Mouse (Mus musculus) limb, embryonic 12.5 days (tissue): Measurements from ENCODE around the gene Cab39l. TPM values are rescaled to one million over a fixed set of nuclear protein-coding genes. Genes with fewer than 3 reads are reported as not detected.
"Not testable (repeated sequence)": the region's sequence is repeated elsewhere in the genome, so short reads cannot be mapped to it uniquely, and the experiment has no call there.

Experiments
- ATAC-seq: fragments of 200-750 bp; cut with Nextera tagmentation; 2 replicates; pipeline ENCODE4 v1.8.0; 2017; ENCODE audit warnings: low read depth, moderate TSS enrichment; ENCODE audit not compliant: insufficient number of reproducible peaks, insufficient read depth, low FRiP score, low TSS enrichment
- H3K27ac ChIP-seq: fragments of 300-500 bp; sonication (generic); 2 replicates; pipeline ENCODE4 v1.5.1; 2016; ENCODE audit warnings: mild to moderate bottlenecking, moderate library complexity
- H3K27me3 ChIP-seq: fragments of 300-500 bp; sonication (generic); 2 replicates; pipeline ENCODE4 v1.6.1; 2016; ENCODE audit warnings: mild to moderate bottlenecking, moderate library complexity
- H3K36me3 ChIP-seq: fragments of 300-500 bp; sonication (generic); 2 replicates; pipeline ENCODE4 v1.6.1; 2016; ENCODE audit warnings: mild to moderate bottlenecking, moderate library complexity
- H3K4me1 ChIP-seq: fragments of 300-500 bp; sonication (generic); replicated peaks from 2 replicates; pipeline ENCODE4 v1.6.1; 2016
- H3K4me2 ChIP-seq: fragments of 300-500 bp; sonication (generic); 2 replicates; pipeline ENCODE4 v1.6.1; 2016; ENCODE audit warnings: mild to moderate bottlenecking, moderate library complexity
- H3K4me3 ChIP-seq: fragments of 300-500 bp; sonication (generic); replicated peaks from 2 replicates; pipeline ENCODE4 v1.5.1; 2016; ENCODE audit warnings: mild to moderate bottlenecking
- H3K9ac ChIP-seq: fragments of 300-500 bp; sonication (generic); replicated peaks from 2 replicates; pipeline ENCODE4 v1.6.1; 2016; ENCODE audit warnings: mild to moderate bottlenecking, moderate library complexity
- H3K9me3 ChIP-seq: fragments of 300-500 bp; sonication (generic); 2 replicates; pipeline ENCODE4 v1.6.1; 2016; ENCODE audit warnings: mild to moderate bottlenecking, moderate library complexity
- WGBS: fragments of 180-500 bp; shearing (Covaris S2); methylation state at CpG from one replicate; pipeline ENCODE4 v1.1.7; 2016; 5-methylcytosine and 5-hydroxymethylcytosine counted together
- polyA plus RNA-seq: library from polyadenylated mRNA; unstranded; fragments of >200 nt; fragmentation: Nextera tagmentation; extraction: Ambion mirVana; gene quantifications from 2 replicates; pipeline ENCODE4 v1.2.1, GENCODE M21; 2016

Cab39l gene
- polyA plus RNA-seq, 1 experiment from 2014 or later: 40.9 TPM

GRCm38 (mm10) chr14:59607021-59607420, 166.2 kb downstream of the Cab39l start:
- H3K27ac ChIP-seq: no peak overlapping the region
- WGBS: 34% methylated on average over 3 of the region's 3 CpGs

DNA sequence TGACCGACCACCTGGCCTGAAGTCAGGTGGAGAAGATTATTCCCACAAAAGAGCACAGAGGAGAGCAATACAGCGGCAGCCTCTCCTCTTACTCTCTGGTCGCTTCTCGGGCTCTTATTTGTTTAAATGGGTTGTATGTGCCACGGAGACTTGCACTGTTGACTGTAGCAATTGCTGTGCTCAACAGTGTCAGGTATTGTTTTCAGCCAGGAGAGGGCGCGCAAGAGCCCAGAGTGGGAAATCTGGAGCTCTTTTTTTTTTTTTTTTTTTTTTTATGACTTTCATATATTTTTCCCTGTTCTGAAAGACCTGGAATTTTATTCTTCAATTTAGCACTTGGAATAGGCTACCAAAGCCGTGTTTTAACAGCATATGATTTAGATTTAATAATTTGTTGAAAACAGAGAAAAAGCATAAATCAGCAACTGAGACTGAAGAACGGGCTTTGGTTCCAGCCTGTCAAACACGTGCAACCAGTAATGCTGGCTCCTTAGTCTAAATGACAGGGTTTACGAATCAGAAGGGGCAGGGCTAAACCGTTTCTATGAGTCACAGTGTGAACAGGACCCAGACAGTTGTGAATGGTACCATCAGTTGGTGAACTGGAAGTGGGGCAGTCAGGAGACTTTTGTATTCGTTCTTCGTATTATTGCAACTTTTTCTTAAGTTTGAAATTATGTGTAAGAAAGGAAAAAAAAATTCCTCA, 172.3 kb downstream of the Cab39l start:
- Histone ChIP-seq H3K9me3 (no peaks in the 10 kb centered on the region), H3K36me3 (no peaks in the 10 kb centered on the region), H3K27ac (no peak overlapping the region), H3K9ac (no peak overlapping the region), H3K4me3 (no peak overlapping the region), H3K27me3 (no peaks in the 10 kb centered on the region), H3K4me2 (no peak overlapping the region), H3K4me1 (peaks cover 16% of the 10 kb centered on the region)
- no peak; the same call in 1 of the 2 replicates for ATAC-seq
- 41% methylated on average over 14 of the region's 14 CpGs for WGBS

More at GRCm38 (mm10) chr14:59607021-59607420, 166.2 kb downstream of the Cab39l start:
- Histone ChIP-seq H3K27me3 (peaks cover 14% of the 10 kb centered on the region; the same call in 1 of the 2 replicates), H3K36me3 (no peaks in the 10 kb centered on the region), H3K4me3 (no peak overlapping the region), H3K9ac (no peak overlapping the region), H3K9me3 (no peaks in the 10 kb centered on the region), H3K4me2 (no peak overlapping the region), H3K4me1 (peaks cover 4% of the 10 kb centered on the region; the same call in 1 of the 2 replicates)
- no peak for ATAC-seq

DNA sequence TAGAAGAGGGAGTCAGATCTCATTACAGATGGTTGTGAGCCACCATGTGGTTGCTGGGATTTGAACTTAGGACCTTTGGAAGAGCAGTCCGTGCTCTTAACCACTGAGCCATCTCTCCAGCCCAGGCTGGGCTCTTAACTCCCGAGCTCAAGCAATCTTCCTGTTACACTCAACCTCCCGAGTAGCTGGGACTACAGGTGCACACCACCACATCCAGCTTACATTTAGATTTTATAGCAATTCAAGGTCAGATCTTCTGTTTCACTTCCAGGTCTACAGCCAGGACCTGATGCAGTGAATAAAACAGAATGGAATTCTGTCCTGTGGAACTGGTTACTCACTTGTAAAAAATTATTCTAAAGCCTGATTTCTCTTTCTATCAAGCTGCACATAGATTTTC, 173.4 kb downstream of the Cab39l start:
- not testable (repeated sequence) for H3K9ac ChIP-seq, H3K4me3 ChIP-seq, ATAC-seq, H3K27me3 ChIP-seq, H3K9me3 ChIP-seq, H3K36me3 ChIP-seq, H3K4me2 ChIP-seq, H3K27ac ChIP-seq
- peaks cover 16% of the 10 kb centered on the region for H3K4me1 ChIP-seq
- 80% methylated on average over 3 of the region's 3 CpGs for WGBS

- H3K27ac ChIP-seq: no peak overlapping the region
- WGBS: 29% methylated on average over 7 of the region's 7 CpGs
- no peak overlapping the region for H3K4me3 ChIP-seq
- no peak overlapping the region for H3K9ac ChIP-seq
- H3K4me1 ChIP-seq: peaks cover 16% of the 10 kb centered on the region
- H3K4me2 ChIP-seq: peak overlapping the region; percentile 10; the same call in 1 of the 2 replicates
- no peaks in the 10 kb centered on the region for H3K27me3 ChIP-seq
- ATAC-seq: no peak
- H3K36me3 ChIP-seq: no peaks in the 10 kb centered on the region
- H3K9me3 ChIP-seq: no peaks in the 10 kb centered on the region
These were observed 176.0 kb downstream of the Cab39l start for GRCm38 (mm10) chr14:59616802-59617201.

DNA sequence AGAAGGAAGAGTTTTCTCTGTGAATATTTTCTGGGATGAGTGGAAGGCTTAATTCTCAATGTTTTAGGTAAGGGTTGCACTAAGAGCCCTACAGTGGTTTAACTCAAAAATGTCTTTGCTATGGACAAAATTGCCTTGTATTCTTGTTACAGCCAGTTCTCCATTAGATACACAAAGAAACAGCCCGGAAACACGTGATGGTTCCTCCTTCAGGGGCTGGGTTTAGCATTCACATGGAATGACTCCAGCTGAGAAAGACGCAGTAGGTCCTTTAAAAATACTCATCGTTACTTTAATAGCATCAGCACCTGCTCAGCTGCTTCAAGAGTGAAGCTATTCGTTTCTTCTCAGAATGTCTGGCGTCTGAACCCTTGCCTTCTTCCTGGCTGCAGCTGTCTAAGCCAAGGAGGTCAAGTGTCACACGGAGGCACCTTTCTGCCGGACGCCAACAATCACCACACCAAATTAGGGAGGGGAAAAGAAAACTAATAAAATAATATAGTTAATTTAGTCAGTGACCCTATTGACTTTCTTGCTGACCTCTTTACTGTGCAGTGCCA, 183.6 kb downstream of the Cab39l start:
- H3K27me3 ChIP-seq: peaks cover 6% of the 10 kb centered on the region
- peak overlapping the region; percentile 78 for H3K4me3 ChIP-seq
- H3K9me3 ChIP-seq: no peaks in the 10 kb centered on the region
- peaks cover 32% of the 10 kb centered on the region for H3K4me1 ChIP-seq
- H3K4me2 ChIP-seq: peak overlapping the region; percentile 72
- no peak overlapping the region for H3K9ac ChIP-seq
- WGBS: 19% methylated on average over 9 of the region's 9 CpGs
- peaks cover 2% of the 10 kb centered on the region for H3K36me3 ChIP-seq
- ATAC-seq: no peak
- H3K27ac ChIP-seq: 0 out of 2 replicates have a peak overlapping the region, but pooled peaks have one; percentile 51

- under 1% methylated on average over 64 of the region's 65 CpGs for WGBS
- peak; percentile 67 for ATAC-seq
- peaks cover 11% of the 10 kb centered on the region for H3K36me3 ChIP-seq
- H3K27me3 ChIP-seq: peaks cover 6% of the 10 kb centered on the region
- H3K9ac ChIP-seq: peak within 1 kb of the TSS; percentile 84
- peak within 1 kb of the TSS; percentile 72 for H3K4me2 ChIP-seq
- H3K4me3 ChIP-seq: peak within 1 kb of the TSS; percentile 78
- peaks cover 37% of the 10 kb centered on the region for H3K4me1 ChIP-seq
- peak within 1 kb of the TSS; percentile 94 for H3K27ac ChIP-seq
- no peaks in the 10 kb centered on the region for H3K9me3 ChIP-seq
These were observed 184.5 kb downstream of the Cab39l start, which contains the start of gene Shisa2 for GRCm38 (mm10) chr14:59625158-59625805. Gene Shisa2, plus strand, starts transcription at chr14:59625308.

- Histone ChIP-seq H3K4me1 (peaks cover 37% of the 10 kb centered on the region), H3K4me2 (peak overlapping the region; percentile 72), H3K27ac (peak overlapping the region; percentile 94), H3K9ac (peak overlapping the region; percentile 84), H3K9me3 (no peaks in the 10 kb centered on the region), H3K4me3 (peak overlapping the region; percentile 78), H3K36me3 (peaks cover 17% of the 10 kb centered on the region), H3K27me3 (peaks cover 6% of the 10 kb centered on the region)
- 0 out of 2 replicates have a peak, but pooled peaks have one; percentile 13 for ATAC-seq
- under 1% methylated on average over 47 of the region's 51 CpGs for WGBS
These were observed 185.1 kb downstream of the Cab39l start for GRCm38 (mm10) chr14:59625806-59626364.

DNA sequence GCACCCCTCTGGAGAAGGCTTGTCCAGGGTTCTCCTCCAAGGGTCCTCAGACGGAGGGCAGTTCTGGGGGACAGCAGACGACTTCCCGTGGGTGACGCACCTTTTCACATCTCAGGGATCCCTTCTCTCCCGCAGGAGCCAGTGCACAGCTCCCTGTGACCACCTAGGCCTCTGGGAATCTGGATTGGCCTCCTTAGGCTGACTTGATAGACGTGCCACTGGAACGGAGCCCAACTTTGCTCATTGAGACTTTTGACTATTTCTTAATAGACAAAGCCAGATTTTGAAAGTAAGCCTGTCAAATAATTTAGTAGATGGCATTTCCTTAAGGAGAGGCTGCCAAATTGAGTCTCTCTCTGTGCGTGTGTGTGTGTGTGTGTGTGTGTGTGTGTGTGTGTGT, 185.9 kb downstream of the Cab39l start:
- Histone ChIP-seq H3K36me3 (peaks cover 24% of the 10 kb centered on the region), H3K4me3 (peak overlapping the region; percentile 78), H3K4me2 (peak overlapping the region; percentile 72), H3K27ac (peak overlapping the region; percentile 94), H3K9ac (peak overlapping the region; percentile 84), H3K27me3 (peaks cover 6% of the 10 kb centered on the region), H3K4me1 (peaks cover 37% of the 10 kb centered on the region), H3K9me3 (no peaks in the 10 kb centered on the region)
- ATAC-seq: no peak
- WGBS: 17% methylated on average over 8 of the region's 8 CpGs

DNA sequence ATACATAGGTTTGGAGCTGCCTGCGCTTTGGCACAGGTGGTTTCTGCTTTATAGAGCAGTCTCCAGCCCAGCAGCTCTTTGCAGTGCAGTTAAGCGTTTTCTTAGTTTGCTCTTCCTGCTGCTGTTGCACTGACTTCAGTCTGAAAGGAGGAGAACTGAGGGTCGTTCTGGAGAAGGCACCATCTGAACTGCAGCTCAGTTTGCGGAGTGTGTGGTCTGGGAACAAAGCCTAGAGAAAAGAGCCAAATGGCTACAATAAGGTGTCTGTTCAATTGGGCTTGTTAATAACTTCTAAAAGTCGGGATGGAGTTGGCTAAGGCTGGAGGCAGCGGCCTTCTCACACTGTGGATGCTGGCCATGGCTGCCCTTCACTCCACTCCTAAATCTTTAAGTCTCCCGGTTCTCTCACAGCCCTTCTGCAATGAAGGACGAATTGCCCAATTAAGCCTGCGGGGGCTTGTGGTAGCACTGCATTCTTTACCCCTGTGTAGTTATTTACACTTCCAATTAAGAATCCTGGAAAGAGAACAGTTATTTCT, 186.4 kb downstream of the Cab39l start:
- Histone ChIP-seq H3K4me3 (peak overlapping the region; percentile 78), H3K27me3 (peaks cover 6% of the 10 kb centered on the region), H3K4me1 (peaks cover 37% of the 10 kb centered on the region), H3K9me3 (no peaks in the 10 kb centered on the region), H3K27ac (peak overlapping the region; percentile 94), H3K36me3 (peaks cover 29% of the 10 kb centered on the region), H3K9ac (peak overlapping the region; percentile 84), H3K4me2 (peak overlapping the region; percentile 72)
- WGBS: 7% methylated on average over 9 of the region's 9 CpGs
- ATAC-seq: peak; percentile 17; the same call in 1 of the 2 replicates

DNA sequence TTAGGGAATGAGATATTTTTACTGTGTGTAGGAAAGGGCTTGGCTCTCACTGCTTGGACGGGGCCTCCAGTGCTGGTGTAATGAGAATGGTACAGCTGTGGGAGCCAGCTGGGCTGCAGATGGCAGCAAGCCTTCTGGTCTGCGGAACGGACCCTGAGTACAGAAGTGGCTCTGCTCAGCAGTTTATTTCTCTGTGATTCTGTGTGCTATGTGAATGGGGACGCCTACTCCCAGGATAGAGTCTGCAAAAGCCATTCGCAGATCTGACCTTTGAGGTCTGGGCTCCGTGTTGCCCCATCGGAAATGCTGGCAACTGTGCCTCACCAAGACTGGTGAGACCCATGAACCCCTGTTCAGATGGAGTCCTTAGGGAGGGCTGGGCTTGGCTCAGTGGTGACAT, 187.1 kb downstream of the Cab39l start:
- Histone ChIP-seq H3K27me3 (peaks cover 6% of the 10 kb centered on the region), H3K9ac (peak overlapping the region; percentile 84)
- peak; percentile 70; the same call in 1 of the 2 replicates for ATAC-seq

More for the DNA sequence above, 187.1 kb downstream of the Cab39l start:
- Histone ChIP-seq H3K9me3 (no peaks in the 10 kb centered on the region), H3K36me3 (peaks cover 35% of the 10 kb centered on the region), H3K27ac (peak overlapping the region; percentile 94), H3K4me3 (peak overlapping the region; percentile 78), H3K4me1 (peaks cover 37% of the 10 kb centered on the region), H3K4me2 (peak overlapping the region; percentile 72)
- WGBS: 13% methylated on average over 7 of the region's 7 CpGs
